Mouse (Mus musculus) G1E-ER4 (cell line): ENCODE results near the gene Snx19. TPM values are rescaled to one million over a fixed set of nuclear protein-coding genes. Genes with fewer than 3 reads are reported as not detected.

Experiments
- GATA1 ChIP-seq: IDR thresholded peaks from one replicate; pipeline ENCODE4 v1.8.0; 2012; ENCODE audit warnings: low read length, inconsistent platforms
- polyA plus RNA-seq: library from polyadenylated mRNA; stranded (reverse); fragments of >175 nt; gene quantifications from 2 replicates; pipeline ENCODE4 v1.2.3, GENCODE M21; 2012

The Snx19 gene
- polyA plus RNA-seq, 1 experiment = 3.5 TPM

- TF ChIP-seq GATA1 = no peak
Measured at GRCm38 (mm10) chr9:30456250-30456649, 29.3 kb downstream of the Snx19 start.

GRCm38 (mm10) chr9:30460501-30460900 is 33.6 kb downstream of the Snx19 start:
- no peak for TF ChIP-seq GATA1

- no peak for TF ChIP-seq GATA1
Measured at GRCm38 (mm10) chr9:30464661-30465060, 37.8 kb downstream of the Snx19 start.

- no peak for TF ChIP-seq GATA1
Measured at GRCm38 (mm10) chr9:30480043-30480442, 53.1 kb downstream of the Snx19 start.

GRCm38 (mm10) chr9:30480464-30480863 is 53.6 kb downstream of the Snx19 start:
- no peak for TF ChIP-seq GATA1

- TF ChIP-seq GATA1 = no peak
Measured at GRCm38 (mm10) chr9:30482116-30482515, 55.2 kb downstream of the Snx19 start.

- no peak for TF ChIP-seq GATA1
Measured at GRCm38 (mm10) chr9:30484183-30484582, 57.3 kb downstream of the Snx19 start.

GRCm38 (mm10) chr9:30485161-30485560 is 58.3 kb downstream of the Snx19 start:
- TF ChIP-seq GATA1 = no peak

- no peak for TF ChIP-seq GATA1
Measured at GRCm38 (mm10) chr9:30488384-30488783, 61.5 kb downstream of the Snx19 start.

GRCm38 (mm10) chr9:30494446-30494845 is 67.5 kb downstream of the Snx19 start:
- no peak for TF ChIP-seq GATA1

- TF ChIP-seq GATA1 = no peak
Measured at GRCm38 (mm10) chr9:30508966-30509365, 82.1 kb downstream of the Snx19 start.

GRCm38 (mm10) chr9:30515953-30516352 is 89.0 kb downstream of the Snx19 start:
- TF ChIP-seq GATA1 = no peak
